Mouse (Mus musculus): ENCODE data around the gene Slc17a7.

DNA sequence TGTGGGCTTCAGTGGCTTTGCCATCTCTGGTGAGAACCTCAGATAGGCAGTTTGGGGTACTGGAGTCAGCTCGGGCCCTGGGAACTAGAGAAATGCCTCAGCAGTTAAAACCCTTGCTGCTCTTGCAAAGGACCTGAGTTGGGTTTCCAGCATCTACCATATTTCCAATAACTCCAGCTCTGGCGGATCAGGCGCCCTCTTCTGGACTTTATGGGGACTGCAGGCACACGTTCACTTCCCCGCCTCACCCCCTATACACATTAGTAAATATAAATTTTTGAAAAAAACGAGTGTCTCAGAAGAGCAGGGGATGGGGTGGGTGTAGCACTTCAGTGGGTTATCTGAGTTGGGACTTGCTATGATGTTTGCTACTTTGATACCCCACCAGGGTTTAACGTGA, 9.2 kb downstream of the Slc17a7 start:
- TF ChIP-seq TAL1 (IDR thresholded peaks at IDR 0.05; ENCODE audit: low read length) (no peak), GATA1 (IDR thresholded peaks at IDR 0.05; ENCODE audit: low read length) (no peak)
